Mouse (Mus musculus) cortical plate, adult 2 months (tissue): ENCODE measurements around the gene Ptbp3.

Experiments
- CTCF ChIP-seq: fragments of 200-500 bp; IDR thresholded peaks from 2 replicates; pipeline ENCODE4 v1.5.1; 2011; ENCODE audit warnings: mild to moderate bottlenecking, control low read depth, low read length; ENCODE audit not compliant: insufficient read depth; ENCODE audit errors: extremely low read depth
- POLR2A ChIP-seq: fragments of 200-500 bp; IDR thresholded peaks from 2 replicates; pipeline ENCODE4 v1.6.1; 2011; ENCODE audit warnings: mild to moderate bottlenecking, low read length, control low read depth; ENCODE audit not compliant: insufficient read depth; ENCODE audit errors: extremely low read depth

DNA sequence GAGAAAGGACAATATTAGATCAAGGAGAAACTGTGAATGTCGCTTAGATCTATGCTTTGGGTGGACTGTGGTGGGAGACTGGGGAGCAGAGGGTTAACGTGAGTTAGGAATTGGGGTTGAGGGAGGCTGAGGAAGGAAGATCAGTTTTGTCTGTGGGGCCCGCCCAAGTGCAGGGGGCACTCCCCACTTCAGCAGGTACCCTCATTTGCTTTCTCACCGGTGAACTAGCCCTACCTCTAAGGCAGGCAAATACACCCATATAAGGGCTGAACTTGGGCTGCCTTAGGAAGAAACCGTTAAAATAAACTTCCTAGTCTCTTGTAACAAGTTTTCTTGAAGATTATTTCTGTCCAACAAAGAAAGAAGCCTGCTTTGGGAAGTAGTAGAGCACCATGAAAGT lies 110.1 kb downstream of the Ptbp3 start:
- TF ChIP-seq CTCF, result no peak
- TF ChIP-seq POLR2A, result no peak
